Mouse (Mus musculus) gastrocnemius, postnatal 4 days (tissue): ENCODE data around the gene Fbxl21. TPM values are rescaled to one million over a fixed set of nuclear protein-coding genes. Genes with fewer than 3 reads are reported as not detected.
A peak's percentile ranks its signal among the peaks of the same experiment; 100 is the strongest.

ENCODE experiments used
- DNase-seq, 2 experiments: peaks; one replicate each; pipeline ENCODE4 v3.0.0; 2021 to 2022; ENCODE audit warnings: low spot score in 2 of 2, mixed read lengths in 2 of 2
- total RNA-seq, 2 experiments: library from RNA; stranded (reverse); gene quantifications; 2 replicates each; pipeline ENCODE4 v1.2.3; 2021

Gene Fbxl21
- total RNA-seq, 2 experiments from 2014 or later, result 0.67 to 0.74 TPM

GRCm38 (mm10) chr13:56581512-56581911, 59.2 kb downstream of the Fbxl21 start:
- peak in 1 of 2 experiments; percentile 29 for DNase-seq

- DNase-seq, result peak; percentile 62 to 78
Measured at GRCm38 (mm10) chr13:56581961-56582434, 59.7 kb downstream of the Fbxl21 start.

GRCm38 (mm10) chr13:56582720-56583119, 60.4 kb downstream of the Fbxl21 start:
- DNase-seq, result no peak

GRCm38 (mm10) chr13:56586046-56586445, 63.8 kb downstream of the Fbxl21 start:
- no peak for DNase-seq

Other genes with a start within 250 kb of the Fbxl21 start
- 1 to 10 TPM; 5.3 to 5.6 TPM for gene Cxcl14, start 225.9 kb upstream of the Fbxl21 start, total RNA-seq
- gene Gm3045, start 95.9 kb upstream of the Fbxl21 start, total RNA-seq, result not detected
- gene Slc25a48, start 84.1 kb upstream of the Fbxl21 start, total RNA-seq, result not detected
- not detected for gene Il9, start 40.2 kb upstream of the Fbxl21 start, total RNA-seq
- under 1 TPM in 1 of 2 experiments, not detected in 1; 0.44 TPM for gene Lect2, start 26.0 kb downstream of the Fbxl21 start, total RNA-seq
- 10 to 100 TPM; 75.9 to 99.2 TPM for gene Tgfbi, start 87.1 kb downstream of the Fbxl21 start, total RNA-seq
- 10 to 100 TPM; 47.6 to 52.3 TPM for gene Smad5, start 180.5 kb downstream of the Fbxl21 start, total RNA-seq
- not detected for gene Gm45623, start 231.4 kb downstream of the Fbxl21 start, total RNA-seq